Mouse (Mus musculus) midbrain, embryonic 14.5 days (tissue): ENCODE results near the gene Castor2. TPM values are rescaled to one million over a fixed set of nuclear protein-coding genes. Genes with fewer than 3 reads are reported as not detected.

Experiments
- ATAC-seq: fragments of 200-750 bp; cut with Nextera tagmentation; 2 replicates; pipeline ENCODE4 v1.8.0; 2017; ENCODE audit warnings: moderate number of reproducible peaks, moderate library complexity; ENCODE audit not compliant: low FRiP score, low TSS enrichment
- DNase-seq: peaks from one replicate; pipeline ENCODE4 v3.0.0-alpha.2; 2015
- H3K27ac ChIP-seq: fragments of 300-500 bp; sonication (generic); replicated peaks from 2 replicates; pipeline ENCODE4 v1.5.1; 2014; ENCODE audit warnings: mild to moderate bottlenecking, low read depth, low read length, moderate library complexity
- H3K27me3 ChIP-seq: fragments of 300-500 bp; sonication (generic); 2 replicates; pipeline ENCODE4 v1.6.1; 2014; ENCODE audit warnings: low read length, control low read depth, mixed read lengths; ENCODE audit not compliant: control insufficient read depth, insufficient read depth
- H3K36me3 ChIP-seq: fragments of 300-500 bp; sonication (generic); 2 replicates; pipeline ENCODE4 v1.6.1; 2014; ENCODE audit warnings: low read length, control low read depth; ENCODE audit not compliant: control insufficient read depth, insufficient read depth
- H3K4me1 ChIP-seq: fragments of 300-500 bp; sonication (generic); 2 replicates; pipeline ENCODE4 v1.6.1; 2014; ENCODE audit warnings: mild to moderate bottlenecking, antibody characterized with exemption, low read length, control low read depth; ENCODE audit not compliant: control insufficient read depth, insufficient read depth
- H3K4me2 ChIP-seq: fragments of 300-500 bp; sonication (generic); 2 replicates; pipeline ENCODE4 v1.6.1; 2014; ENCODE audit warnings: mild to moderate bottlenecking, low read length, moderate library complexity
- H3K4me3 ChIP-seq: fragments of 300-500 bp; sonication (generic); replicated peaks from 2 replicates; pipeline ENCODE4 v1.5.1; 2014; ENCODE audit warnings: low read depth, low read length
- H3K9ac ChIP-seq: fragments of 300-500 bp; sonication (generic); replicated peaks from 2 replicates; pipeline ENCODE4 v1.6.1; 2014; ENCODE audit warnings: mild to moderate bottlenecking, low read length, moderate library complexity
- H3K9me3 ChIP-seq: fragments of 300-500 bp; sonication (generic); 2 replicates; pipeline ENCODE4 v1.6.1; 2016; ENCODE audit warnings: low read length, control low read depth, mixed read lengths; ENCODE audit not compliant: control insufficient read depth
- WGBS: fragments of 180-500 bp; shearing (Covaris S2); extraction: QIAGEN DNeasy Blood & Tissue Kit; methylation state at CpG from one replicate; pipeline ENCODE4 v1.1.7; 2014; 5-methylcytosine and 5-hydroxymethylcytosine counted together
- polyA plus RNA-seq: library from polyadenylated mRNA; unstranded; fragments of >200 nt; fragmentation: Nextera tagmentation; extraction: Ambion mirVana; gene quantifications from 2 replicates; pipeline ENCODE4 v1.2.1, GENCODE M21; 2014

Gene Castor2
- polyA plus RNA-seq, result 31.7 and 33.2 TPM in 2 replicates

- H3K27ac ChIP-seq, result peak within 1 kb of the TSS; percentile 91
- WGBS, result under 1% methylated on average over 52 of the region's 58 CpGs
Observed at GRCm38 (mm10) chr5:134099496-134100211, at the start of gene Castor2. TSS of gene Castor2 (plus strand) at chr5:134099711.

GRCm38 (mm10) chr5:134050711-134051110 is 48.8 kb upstream of the Castor2 start:
- ATAC-seq, result no peak
- H3K4me2 ChIP-seq, result no peak overlapping the region
- 14% methylated on average over 10 of the region's 10 CpGs for WGBS
- DNase-seq, result no peak
- no peaks in the 10 kb centered on the region for H3K36me3 ChIP-seq
- H3K9me3 ChIP-seq, result 0 out of 2 replicates have a peak, but pooled peaks cover 6% of the 10 kb centered on the region
- H3K27me3 ChIP-seq, result peaks cover 4% of the 10 kb centered on the region; the same call in 1 of the 2 replicates
- no peaks in the 10 kb centered on the region for H3K4me1 ChIP-seq
- H3K9ac ChIP-seq, result no peak overlapping the region
- no peak overlapping the region for H3K27ac ChIP-seq
- no peak overlapping the region for H3K4me3 ChIP-seq

More at GRCm38 (mm10) chr5:134099496-134100211, at the start of gene Castor2:
- peak within 1 kb of the TSS; percentile 81 for H3K4me3 ChIP-seq
- H3K4me2 ChIP-seq, result peak within 1 kb of the TSS; percentile 90
- H3K4me1 ChIP-seq, result peaks cover 14% of the 10 kb centered on the region
- DNase-seq (peak; percentile 98), ATAC-seq (peak; percentile 85)
- H3K9me3 ChIP-seq, result no peaks in the 10 kb centered on the region
- no peaks in the 10 kb centered on the region for H3K27me3 ChIP-seq
- H3K9ac ChIP-seq, result peak within 1 kb of the TSS; percentile 82
- H3K36me3 ChIP-seq, result no peaks in the 10 kb centered on the region

- Histone ChIP-seq H3K4me1 (no peaks in the 10 kb centered on the region), H3K9ac (no peak overlapping the region), H3K4me2 (no peak overlapping the region), H3K27me3 (peaks cover 4% of the 10 kb centered on the region; the same call in 1 of the 2 replicates), H3K36me3 (no peaks in the 10 kb centered on the region), H3K9me3 (no peaks in the 10 kb centered on the region), H3K4me3 (no peak overlapping the region), H3K27ac (no peak overlapping the region)
- DNase-seq, result no peak
- 86% methylated on average over 4 of the region's 4 CpGs for WGBS
- no peak for ATAC-seq
Observed at GRCm38 (mm10) chr5:134052614-134053013, 46.9 kb upstream of the Castor2 start.

GRCm38 (mm10) chr5:134054496-134054895 is 45.0 kb upstream of the Castor2 start:
- Histone ChIP-seq H3K27me3 (peaks cover 4% of the 10 kb centered on the region; the same call in 1 of the 2 replicates), H3K36me3 (no peaks in the 10 kb centered on the region), H3K9me3 (no peaks in the 10 kb centered on the region), H3K9ac (no peak overlapping the region), H3K4me2 (no peak overlapping the region), H3K27ac (no peak overlapping the region), H3K4me3 (no peak overlapping the region), H3K4me1 (no peaks in the 10 kb centered on the region)
- DNase-seq, result no peak
- ATAC-seq, result no peak
- 57% methylated on average over 4 of the region's 4 CpGs for WGBS

GRCm38 (mm10) chr5:134058793-134059352 is 40.6 kb upstream of the Castor2 start:
- no peak for ATAC-seq
- H3K4me3 ChIP-seq, result no peak overlapping the region
- H3K36me3 ChIP-seq, result no peaks in the 10 kb centered on the region
- H3K9ac ChIP-seq, result no peak overlapping the region
- 63% methylated on average over 13 of the region's 13 CpGs for WGBS
- H3K9me3 ChIP-seq, result no peaks in the 10 kb centered on the region
- DNase-seq, result peak; percentile 29
- H3K27ac ChIP-seq, result no peak overlapping the region
- H3K27me3 ChIP-seq, result no peaks in the 10 kb centered on the region
- no peaks in the 10 kb centered on the region for H3K4me1 ChIP-seq
- no peak overlapping the region for H3K4me2 ChIP-seq

GRCm38 (mm10) chr5:134063362-134064064 is 36.0 kb upstream of the Castor2 start:
- Histone ChIP-seq H3K4me3 (no peak overlapping the region), H3K9me3 (no peaks in the 10 kb centered on the region), H3K4me1 (no peaks in the 10 kb centered on the region), H3K4me2 (no peak overlapping the region), H3K9ac (no peak overlapping the region), H3K36me3 (no peaks in the 10 kb centered on the region), H3K27ac (no peak overlapping the region), H3K27me3 (no peaks in the 10 kb centered on the region; the same call in 1 of the 2 replicates)
- ATAC-seq (no peak), DNase-seq (peak; percentile 94)
- 56% methylated on average over 15 of the region's 15 CpGs for WGBS

GRCm38 (mm10) chr5:134066261-134066660 is 33.2 kb upstream of the Castor2 start:
- Histone ChIP-seq H3K27ac (no peak overlapping the region), H3K36me3 (no peaks in the 10 kb centered on the region), H3K9me3 (no peaks in the 10 kb centered on the region; the same call in 1 of the 2 replicates), H3K27me3 (no peaks in the 10 kb centered on the region; the same call in 1 of the 2 replicates), H3K9ac (no peak overlapping the region), H3K4me3 (no peak overlapping the region), H3K4me2 (no peak overlapping the region), H3K4me1 (no peaks in the 10 kb centered on the region)
- no peak for ATAC-seq
- WGBS, result 52% methylated on average over 3 of the region's 3 CpGs
- no peak for DNase-seq

- Histone ChIP-seq H3K9ac (no peak overlapping the region), H3K9me3 (no peaks in the 10 kb centered on the region; the same call in 1 of the 2 replicates), H3K4me2 (no peak overlapping the region), H3K4me1 (no peaks in the 10 kb centered on the region), H3K27me3 (no peaks in the 10 kb centered on the region; the same call in 1 of the 2 replicates), H3K27ac (no peak overlapping the region), H3K36me3 (no peaks in the 10 kb centered on the region), H3K4me3 (no peak overlapping the region)
- WGBS, result 13% methylated on average over 1 of the region's 1 CpGs
- ATAC-seq (no peak), DNase-seq (peak; percentile 82)
Observed at GRCm38 (mm10) chr5:134067924-134068323, 31.6 kb upstream of the Castor2 start.
